Mouse (Mus musculus) forebrain, embryonic 14.5 days (tissue): ENCODE measurements around the gene Ngp. TPM values are rescaled to one million over a fixed set of nuclear protein-coding genes. Genes with fewer than 3 reads are reported as not detected.
"Not testable (repeated sequence)": the region's sequence is repeated elsewhere in the genome, so short reads cannot be mapped to it uniquely, and the experiment has no call there.

Experiments used
- ATAC-seq: fragments of 200-750 bp; cut with Nextera tagmentation; 2 replicates; pipeline ENCODE4 v1.8.0; 2017; ENCODE audit warnings: mild to moderate bottlenecking, moderate library complexity
- DNase-seq: peaks from one replicate; pipeline ENCODE4 v3.0.0-alpha.2; 2015; ENCODE audit warnings: low spot score
- H3K27ac ChIP-seq: fragments of 300-500 bp; sonication (generic); 2 replicates; pipeline ENCODE4 v1.5.1; 2014; ENCODE audit warnings: low read depth, mild to moderate bottlenecking, control low read depth, low read length, moderate library complexity
- H3K27me3 ChIP-seq: fragments of 300-500 bp; sonication (generic); replicated peaks from 2 replicates; pipeline ENCODE4 v1.6.1; 2014; ENCODE audit warnings: low read length, control low read depth, mixed read lengths; ENCODE audit not compliant: control insufficient read depth, insufficient read depth
- H3K36me3 ChIP-seq: fragments of 300-500 bp; sonication (generic); 2 replicates; pipeline ENCODE4 v1.6.1; 2014; ENCODE audit warnings: low read length, control low read depth; ENCODE audit not compliant: control insufficient read depth, insufficient read depth
- H3K4me1 ChIP-seq: fragments of 300-500 bp; sonication (generic); 2 replicates; pipeline ENCODE4 v1.6.1; 2014; ENCODE audit warnings: antibody characterized with exemption, low read length, control low read depth; ENCODE audit not compliant: control insufficient read depth, insufficient read depth
- H3K4me2 ChIP-seq: fragments of 300-500 bp; sonication (generic); 2 replicates; pipeline ENCODE4 v1.6.1; 2014; ENCODE audit warnings: mild to moderate bottlenecking, control low read depth, low read length
- H3K4me3 ChIP-seq: fragments of 300-500 bp; sonication (generic); 2 replicates; pipeline ENCODE4 v1.5.1; 2014; ENCODE audit warnings: low read depth, low read length, control low read depth
- H3K9ac ChIP-seq: fragments of 300-500 bp; sonication (generic); 2 replicates; pipeline ENCODE4 v1.6.1; 2014; ENCODE audit warnings: mild to moderate bottlenecking, low read length, control low read depth, moderate library complexity
- H3K9me3 ChIP-seq: fragments of 300-500 bp; sonication (generic); replicated peaks from 2 replicates; pipeline ENCODE4 v1.6.1; 2016; ENCODE audit warnings: low read length, control low read depth, mixed read lengths; ENCODE audit not compliant: control insufficient read depth
- WGBS: fragments of 180-500 bp; shearing (Covaris S2); extraction: QIAGEN DNeasy Blood & Tissue Kit; methylation state at CpG from one replicate; pipeline ENCODE4 v1.1.7; 2014; 5-methylcytosine and 5-hydroxymethylcytosine counted together
- polyA plus RNA-seq: library from polyadenylated mRNA; unstranded; fragments of >200 nt; fragmentation: Nextera tagmentation; extraction: Ambion mirVana; gene quantifications from 2 replicates; pipeline ENCODE4 v1.2.1, GENCODE M21; 2014

Gene Ngp
- 0.61 and 1.2 TPM in 2 replicates for polyA plus RNA-seq

- ATAC-seq, result no peak
Measured at GRCm38 (mm10) chr9:110419511-110420112, at the start of gene Ngp. Gene Ngp (plus strand): TSS chr9:110419747.

GRCm38 (mm10) chr9:110369860-110370259, 49.7 kb upstream of the Ngp start:
- H3K27me3 ChIP-seq, result no peaks in the 10 kb centered on the region
- WGBS, result 92% methylated on average over 3 of the region's 3 CpGs
- no peaks in the 10 kb centered on the region for H3K4me1 ChIP-seq

More at GRCm38 (mm10) chr9:110419511-110420112, at the start of gene Ngp:
- H3K27ac ChIP-seq, result no peak within 1 kb of the TSS
- H3K36me3 ChIP-seq, result no peaks in the 10 kb centered on the region
- no peaks in the 10 kb centered on the region for H3K9me3 ChIP-seq
- H3K9ac ChIP-seq, result no peak within 1 kb of the TSS
- no peak within 1 kb of the TSS for H3K4me3 ChIP-seq
- H3K4me2 ChIP-seq, result no peak within 1 kb of the TSS
- WGBS, result 88% methylated on average over 12 of the region's 12 CpGs
- no peaks in the 10 kb centered on the region for H3K27me3 ChIP-seq
- no peak for DNase-seq
- H3K4me1 ChIP-seq, result no peaks in the 10 kb centered on the region

GRCm38 (mm10) chr9:110373871-110374270, 45.7 kb upstream of the Ngp start:
- no peak for ATAC-seq
- 96% methylated on average over 13 of the region's 13 CpGs for WGBS
- no peaks in the 10 kb centered on the region for H3K27me3 ChIP-seq

More at GRCm38 (mm10) chr9:110369860-110370259, 49.7 kb upstream of the Ngp start:
- Histone ChIP-seq H3K9me3 (no peaks in the 10 kb centered on the region), H3K4me2 (no peak overlapping the region), H3K9ac (no peak overlapping the region), H3K27ac (no peak overlapping the region), H3K36me3 (peaks cover 44% of the 10 kb centered on the region), H3K4me3 (no peak overlapping the region)
- no peak for DNase-seq
- ATAC-seq, result no peak

GRCm38 (mm10) chr9:110375668-110376067, 43.9 kb upstream of the Ngp start:
- H3K9ac ChIP-seq, result no peak overlapping the region
- H3K4me3 ChIP-seq, result no peak overlapping the region
- H3K9me3 ChIP-seq, result no peaks in the 10 kb centered on the region
- no peak for ATAC-seq
- H3K27me3 ChIP-seq, result no peaks in the 10 kb centered on the region
- H3K4me1 ChIP-seq, result no peaks in the 10 kb centered on the region
- H3K4me2 ChIP-seq, result no peak overlapping the region
- no peak for DNase-seq
- no peak overlapping the region for H3K27ac ChIP-seq
- WGBS, result 97% methylated on average over 3 of the region's 3 CpGs
- peaks cover 72% of the 10 kb centered on the region for H3K36me3 ChIP-seq

More at GRCm38 (mm10) chr9:110373871-110374270, 45.7 kb upstream of the Ngp start:
- H3K36me3 ChIP-seq, result peaks cover 61% of the 10 kb centered on the region
- H3K4me2 ChIP-seq, result no peak overlapping the region
- no peaks in the 10 kb centered on the region for H3K9me3 ChIP-seq
- H3K4me1 ChIP-seq, result no peaks in the 10 kb centered on the region
- no peak overlapping the region for H3K4me3 ChIP-seq
- DNase-seq, result no peak
- no peak overlapping the region for H3K9ac ChIP-seq
- H3K27ac ChIP-seq, result no peak overlapping the region

- H3K27me3 ChIP-seq, DNase-seq, H3K4me3 ChIP-seq, H3K9ac ChIP-seq, H3K4me2 ChIP-seq, H3K27ac ChIP-seq, H3K4me1 ChIP-seq, H3K9me3 ChIP-seq, ATAC-seq: not testable (repeated sequence)
- H3K36me3 ChIP-seq, result peaks cover 82% of the 10 kb centered on the region
- WGBS, result 86% methylated on average over 12 of the region's 15 CpGs
Measured at GRCm38 (mm10) chr9:110377655-110378054, 41.9 kb upstream of the Ngp start.

- DNase-seq (no peak), ATAC-seq (no peak)
- WGBS, result 99% methylated on average over 8 of the region's 8 CpGs
- Histone ChIP-seq H3K9ac (no peak overlapping the region), H3K4me1 (no peaks in the 10 kb centered on the region), H3K4me3 (no peak overlapping the region), H3K9me3 (no peaks in the 10 kb centered on the region), H3K27me3 (no peaks in the 10 kb centered on the region), H3K36me3 (peaks cover 83% of the 10 kb centered on the region), H3K27ac (no peak overlapping the region), H3K4me2 (no peak overlapping the region)
Measured at GRCm38 (mm10) chr9:110379361-110379760, 40.2 kb upstream of the Ngp start.

GRCm38 (mm10) chr9:110380662-110381061, 38.9 kb upstream of the Ngp start:
- WGBS, result 52% methylated on average over 21 of the region's 21 CpGs
- H3K4me2 ChIP-seq, result no peak overlapping the region
- no peaks in the 10 kb centered on the region for H3K4me1 ChIP-seq
- ATAC-seq, result no peak
- H3K9me3 ChIP-seq, result no peaks in the 10 kb centered on the region
- H3K36me3 ChIP-seq, result peaks cover 90% of the 10 kb centered on the region
- H3K4me3 ChIP-seq, result no peak overlapping the region
- no peak for DNase-seq
- H3K9ac ChIP-seq, result no peak overlapping the region
- H3K27me3 ChIP-seq, result no peaks in the 10 kb centered on the region
- H3K27ac ChIP-seq, result no peak overlapping the region

- Histone ChIP-seq H3K27me3 (no peaks in the 10 kb centered on the region), H3K9me3 (no peaks in the 10 kb centered on the region), H3K4me3 (no peak overlapping the region), H3K4me1 (no peaks in the 10 kb centered on the region), H3K36me3 (peaks cover 93% of the 10 kb centered on the region), H3K9ac (no peak overlapping the region), H3K27ac (no peak overlapping the region), H3K4me2 (no peak overlapping the region)
- no peak for ATAC-seq
- DNase-seq, result no peak
- 91% methylated on average over 12 of the region's 12 CpGs for WGBS
Measured at GRCm38 (mm10) chr9:110381292-110381691, 38.3 kb upstream of the Ngp start.

GRCm38 (mm10) chr9:110384369-110384929, 35.1 kb upstream of the Ngp start:
- H3K4me1 ChIP-seq, result no peaks in the 10 kb centered on the region
- no peak overlapping the region for H3K4me3 ChIP-seq
- WGBS, result 86% methylated on average over 7 of the region's 7 CpGs
- no peak overlapping the region for H3K27ac ChIP-seq
- H3K27me3 ChIP-seq, result no peaks in the 10 kb centered on the region
- H3K9me3 ChIP-seq, result no peaks in the 10 kb centered on the region
- DNase-seq, result no peak
- no peak for ATAC-seq
- H3K9ac ChIP-seq, result no peak overlapping the region
- H3K36me3 ChIP-seq, result peaks cover 98% of the 10 kb centered on the region
- H3K4me2 ChIP-seq, result no peak overlapping the region
